Mouse (Mus musculus): Measurements from ENCODE around the gene Gsdma3.

DNA sequence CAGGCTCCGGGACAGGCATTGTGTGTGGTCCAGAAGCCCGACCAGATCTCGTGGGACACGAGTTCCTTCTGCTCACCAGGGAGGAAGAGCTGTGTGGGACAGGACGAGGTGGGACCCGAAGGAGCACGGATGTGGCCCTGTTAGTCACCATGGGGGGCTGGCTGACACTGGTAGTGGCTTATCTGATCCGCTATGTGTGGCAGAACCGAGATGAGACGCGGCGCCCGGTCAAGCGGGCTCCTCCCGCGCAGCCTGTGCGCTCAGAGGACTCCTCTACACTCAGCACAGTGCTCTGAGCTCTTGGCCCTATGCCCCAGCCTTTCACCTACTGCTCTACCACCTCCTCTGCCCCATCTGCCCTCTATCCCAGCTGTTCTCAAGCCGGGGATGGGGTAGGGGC lies 26.9 kb upstream of the Gsdma3 start:
- TF ChIP-seq POLR2A (IDR thresholded peaks at IDR 0.05; ENCODE audit: low read depth, low read length): no peak
- TF ChIP-seq CTCF (IDR thresholded peaks at IDR 0.05; ENCODE audit: extremely low read depth, insufficient read depth, insufficient read length, insufficient replicate concordance): no peak
